Mouse (Mus musculus) CH12.LX (cell line): ENCODE measurements around the gene Hck. TPM values are rescaled to one million over a fixed set of nuclear protein-coding genes. Genes with fewer than 3 reads are reported as not detected.

ENCODE experiments used
- DNase-seq: peaks from one replicate; pipeline ENCODE4 v3.0.0-alpha.2; 2013; ENCODE audit errors: extremely low read depth
- H3K27ac ChIP-seq: 2 replicates; pipeline ENCODE4 v1.5.1; 2012; ENCODE audit warnings: low read depth, mild to moderate bottlenecking, control low read depth, moderate library complexity; ENCODE audit not compliant: insufficient read depth
- H3K27me3 ChIP-seq: replicated peaks from 2 replicates; pipeline ENCODE3; 2012; ENCODE audit warnings: inconsistent platforms
- H3K36me3 ChIP-seq, 2 experiments: replicated peaks in 1 of 2; 2 replicates each; pipeline versions ENCODE3 to v1.6.1; 2012; ENCODE audit warnings: inconsistent platforms in 1 of 2, low read length in 1 of 2, mild to moderate bottlenecking in 1 of 2, mixed read lengths in 1 of 2, moderate library complexity in 1 of 2; ENCODE audit not compliant: control insufficient read depth in 1 of 2, insufficient read depth in 1 of 2
- H3K4me1 ChIP-seq, 2 experiments: 2 replicates each; pipeline ENCODE4 v1.6.1; 2012; ENCODE audit warnings: inconsistent platforms in 1 of 2, moderate library complexity in 1 of 2; ENCODE audit not compliant: insufficient read depth in 2 of 2, control insufficient read depth in 1 of 2
- H3K4me2 ChIP-seq: 2 replicates; pipeline ENCODE4 v1.6.1; 2012; ENCODE audit warnings: low read depth, mild to moderate bottlenecking, control low read depth; ENCODE audit not compliant: poor library complexity, insufficient read depth, severe bottlenecking
- H3K4me3 ChIP-seq, 3 experiments: fragments of 150-350 bp in 1 of 3; sonication (generic) in 1 of 3; replicated peaks in 1 of 3; 2 replicates each; pipeline versions ENCODE3 to v1.5.1; 2011 to 2012; ENCODE audit warnings: low read depth in 2 of 3, low read length in 2 of 3, mild to moderate bottlenecking in 2 of 3, moderate library complexity in 2 of 3, control low read depth in 1 of 3, improper control_type of control experiment in 1 of 3, inconsistent platforms in 1 of 3, mixed read lengths in 1 of 3; ENCODE audit not compliant: poor library complexity in 1 of 3
- H3K79me2 ChIP-seq: replicated peaks from 2 replicates; pipeline ENCODE4 v1.6.1; 2012; ENCODE audit warnings: mild to moderate bottlenecking, moderate library complexity; ENCODE audit not compliant: control insufficient read depth, poor library complexity, insufficient read depth, severe bottlenecking; ENCODE audit errors: extremely low read depth
- H3K9ac ChIP-seq: 2 replicates; pipeline ENCODE4 v1.6.1; 2012; ENCODE audit warnings: low read depth, mild to moderate bottlenecking, control low read depth, moderate library complexity; ENCODE audit not compliant: insufficient read depth
- H3K9me3 ChIP-seq: replicated peaks from 2 replicates; pipeline ENCODE3; 2012; ENCODE audit warnings: low read length, inconsistent platforms, mixed read lengths
- CHD2 ChIP-seq: IDR thresholded peaks from 2 replicates; pipeline ENCODE4 v1.6.1; 2011; ENCODE audit warnings: low read length, improper control_type of control experiment
- E2F4 ChIP-seq: IDR thresholded peaks from 2 replicates; pipeline ENCODE4 v1.6.1; 2011; ENCODE audit warnings: low read depth, low read length, improper control_type of control experiment; ENCODE audit not compliant: insufficient replicate concordance
- ELF1 ChIP-seq: IDR thresholded peaks from 2 replicates; pipeline ENCODE4 v1.6.1; 2014; ENCODE audit warnings: low read depth, mild to moderate bottlenecking, inconsistent platforms, low read length, improper control_type of control experiment
- ETS1 ChIP-seq: conservative IDR thresholded peaks from 2 replicates; pipeline ENCODE4 v1.6.1; 2012; ENCODE audit warnings: low read depth, mild to moderate bottlenecking, inconsistent platforms, low read length, improper control_type of control experiment, moderate library complexity
- GABPA ChIP-seq: IDR thresholded peaks from 2 replicates; pipeline ENCODE4 v1.6.1; 2012; ENCODE audit warnings: low read depth, low read length, improper control_type of control experiment, inconsistent platforms; ENCODE audit not compliant: insufficient replicate concordance
- HCFC1 ChIP-seq: IDR thresholded peaks from 2 replicates; pipeline ENCODE4 v1.6.1; 2012; ENCODE audit warnings: low read depth, mild to moderate bottlenecking, inconsistent platforms, low read length, improper control_type of control experiment
- IRF4 ChIP-seq: IDR thresholded peaks from 2 replicates; pipeline ENCODE4 v1.6.1; 2014; ENCODE audit warnings: low read depth, mild to moderate bottlenecking, inconsistent platforms, low read length, improper control_type of control experiment
- JUN ChIP-seq: IDR thresholded peaks from 2 replicates; pipeline ENCODE4 v1.6.1; 2011; ENCODE audit warnings: low read depth, mild to moderate bottlenecking, low read length, improper control_type of control experiment, moderate library complexity; ENCODE audit not compliant: insufficient read depth
- JUND ChIP-seq: conservative IDR thresholded peaks from 2 replicates; pipeline ENCODE4 v1.6.1; 2011; ENCODE audit warnings: low read depth, low read length, improper control_type of control experiment
- KAT2A ChIP-seq: IDR thresholded peaks from 2 replicates; pipeline ENCODE4 v1.6.1; 2012; ENCODE audit warnings: low read length, improper control_type of control experiment, inconsistent platforms; ENCODE audit not compliant: insufficient replicate concordance
- MAFK ChIP-seq: IDR thresholded peaks from 2 replicates; pipeline ENCODE4 v1.6.1; 2011; ENCODE audit warnings: low read length, improper control_type of control experiment; ENCODE audit not compliant: insufficient replicate concordance
- MAX ChIP-seq: IDR thresholded peaks from 2 replicates; pipeline ENCODE4 v1.6.1; 2011; ENCODE audit warnings: low read length, improper control_type of control experiment
- MEF2A ChIP-seq: IDR thresholded peaks from 2 replicates; pipeline ENCODE4 v1.6.1; 2014; ENCODE audit warnings: low read depth, mild to moderate bottlenecking, inconsistent platforms, low read length, improper control_type of control experiment, borderline replicate concordance
- MXI1 ChIP-seq: IDR thresholded peaks from 2 replicates; pipeline ENCODE4 v1.6.1; 2011; ENCODE audit warnings: mild to moderate bottlenecking, low read depth, low read length, improper control_type of control experiment
- MYC ChIP-seq: IDR thresholded peaks from 2 replicates; pipeline ENCODE4 v1.6.1; 2011; ENCODE audit warnings: low read depth, mild to moderate bottlenecking, improper control_type of control experiment, low read length
- NELFE ChIP-seq: IDR thresholded peaks from 2 replicates; pipeline ENCODE4 v1.6.1; 2011; ENCODE audit warnings: low read depth, low read length, improper control_type of control experiment
- NRF1 ChIP-seq: IDR thresholded peaks from 2 replicates; pipeline ENCODE4 v1.6.1; 2014; ENCODE audit warnings: low read depth, mild to moderate bottlenecking, inconsistent platforms, low read length, improper control_type of control experiment, moderate library complexity
- PAX5 ChIP-seq: IDR thresholded peaks from 2 replicates; pipeline ENCODE4 v1.6.1; 2012; ENCODE audit warnings: low read length, inconsistent platforms, mixed read lengths
- POLR2A ChIP-seq: IDR thresholded peaks from 2 replicates; pipeline ENCODE4 v1.6.1; 2011; ENCODE audit warnings: low read depth, mild to moderate bottlenecking, improper control_type of control experiment, low read length
- RAD21 ChIP-seq: IDR thresholded peaks from 2 replicates; pipeline ENCODE4 v1.6.1; 2011; ENCODE audit warnings: low read depth, mild to moderate bottlenecking, low read length, improper control_type of control experiment, moderate library complexity
- RCOR1 ChIP-seq: conservative IDR thresholded peaks from 2 replicates; pipeline ENCODE4 v1.6.1; 2012; ENCODE audit warnings: low read depth, mild to moderate bottlenecking, inconsistent platforms, low read length, improper control_type of control experiment
- SMC3 ChIP-seq: IDR thresholded peaks from 2 replicates; pipeline ENCODE4 v1.6.1; 2011; ENCODE audit warnings: low read depth, low read length, improper control_type of control experiment
- TBP ChIP-seq: conservative IDR thresholded peaks from 2 replicates; pipeline ENCODE4 v1.6.1; 2011; ENCODE audit warnings: low read depth, low read length, improper control_type of control experiment
- TCF12 ChIP-seq: IDR thresholded peaks from 2 replicates; pipeline ENCODE4 v1.6.1; 2014; ENCODE audit warnings: low read depth, mild to moderate bottlenecking, inconsistent platforms, low read length, improper control_type of control experiment
- UBTF ChIP-seq: IDR thresholded peaks from 2 replicates; pipeline ENCODE4 v1.6.1; 2012; ENCODE audit warnings: low read depth, mild to moderate bottlenecking, inconsistent platforms, low read length, improper control_type of control experiment, moderate library complexity
- USF1 ChIP-seq: IDR thresholded peaks from 2 replicates; pipeline ENCODE4 v1.6.1; 2014; ENCODE audit warnings: low read depth, mild to moderate bottlenecking, inconsistent platforms, low read length, improper control_type of control experiment
- ZC3H11A ChIP-seq: IDR thresholded peaks from 2 replicates; pipeline ENCODE4 v1.6.1; 2012; ENCODE audit warnings: low read depth, mild to moderate bottlenecking, inconsistent platforms, low read length, improper control_type of control experiment
- ZKSCAN1 ChIP-seq: IDR thresholded peaks from 2 replicates; pipeline ENCODE4 v1.6.1; 2012; ENCODE audit warnings: low read depth, inconsistent platforms, low read length, improper control_type of control experiment, borderline replicate concordance
- ZMIZ1 ChIP-seq: IDR thresholded peaks from 2 replicates; pipeline ENCODE4 v1.6.1; 2012; ENCODE audit warnings: low read depth, mild to moderate bottlenecking, inconsistent platforms, low read length, improper control_type of control experiment
- ZNF384 ChIP-seq: IDR thresholded peaks from 2 replicates; pipeline ENCODE4 v1.6.1; 2012; ENCODE audit warnings: low read depth, low read length, improper control_type of control experiment, inconsistent platforms
- dilution Hi-C: fragments of 300-500 bp; cut with MboI; formaldehyde crosslinking; loops from 2 replicates; pipeline ENCODE4 v1.14.3; 2020; ENCODE audit warnings: low sequenced_read_pairs; ENCODE audit not compliant: extremely low pct_unique_long_range_greater_than_20kb, extremely low pct_ligation_motif_present
- in situ Hi-C: fragments of 300-500 bp; cut with MboI; formaldehyde crosslinking; loops from 3 replicates; pipeline ENCODE4 v1.14.3; 2019; ENCODE audit warnings: low sequenced_read_pairs, low pct_ligation_motif_present, low pct_unique_long_range_greater_than_20kb, mixed read lengths
- polyA plus RNA-seq: library from polyadenylated mRNA; unstranded; fragments of >175 nt; gene quantifications from 2 replicates; pipeline ENCODE4 v1.2.1, GENCODE M21; 2012; ENCODE audit warnings: low read depth; ENCODE audit not compliant: insufficient read length
- total RNA-seq, 2 experiments: library from RNA; depleted of rRNA; stranded (reverse); fragments of 300-350 nt in 1 of 2; fragments of >200 nt in 1 of 2; gene quantifications; 2 replicates each; pipeline ENCODE4 v1.2.3; 2012 to 2014

Hck gene
- total and polyA plus RNA-seq, 3 experiments: 0.08 to 0.68 (median 0.63) TPM

DNA sequence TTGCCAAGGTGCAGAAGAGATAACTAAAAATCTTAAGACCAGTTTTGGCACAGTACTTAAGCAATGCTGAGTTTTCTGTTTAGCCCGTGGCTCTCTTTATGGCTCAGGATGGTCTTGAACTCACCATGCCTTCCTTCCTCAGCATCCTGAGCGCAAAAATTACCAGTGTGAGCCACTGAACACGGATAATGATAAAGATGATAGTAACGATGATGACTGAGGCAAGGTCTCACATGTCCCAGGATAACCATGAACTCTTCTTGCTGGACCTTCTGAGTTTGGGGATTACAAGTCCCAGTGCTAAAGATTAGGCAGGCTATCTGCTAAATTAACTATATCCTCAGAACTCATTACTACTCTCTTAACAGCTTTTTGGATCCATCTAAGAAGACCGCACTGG is 51.9 kb downstream of the Hck start:
- peaks cover 2 to 17% of the 10 kb centered on the region in 2 experiments for H3K36me3 ChIP-seq
- no peak overlapping the region for H3K9ac ChIP-seq
- no peak for DNase-seq
- peaks cover 23% of the 10 kb centered on the region for H3K79me2 ChIP-seq
- no peak overlapping the region for H3K4me3 ChIP-seq
- peaks cover 4% of the 10 kb centered on the region for H3K9me3 ChIP-seq
- H3K4me1 ChIP-seq: peaks cover 2 to 33% of the 10 kb centered on the region in 2 experiments; a peak in 3 of 4 replicates
- peaks cover 2% of the 10 kb centered on the region for H3K27me3 ChIP-seq
- H3K27ac ChIP-seq: no peak overlapping the region
- no peak overlapping the region for H3K4me2 ChIP-seq
- TF ChIP-seq TBP (peak; percentile 98), KAT2A (no peak), SMC3 (no peak)
- dilution Hi-C loops (no loop called here), in situ Hi-C loops (no loop called here)

DNA sequence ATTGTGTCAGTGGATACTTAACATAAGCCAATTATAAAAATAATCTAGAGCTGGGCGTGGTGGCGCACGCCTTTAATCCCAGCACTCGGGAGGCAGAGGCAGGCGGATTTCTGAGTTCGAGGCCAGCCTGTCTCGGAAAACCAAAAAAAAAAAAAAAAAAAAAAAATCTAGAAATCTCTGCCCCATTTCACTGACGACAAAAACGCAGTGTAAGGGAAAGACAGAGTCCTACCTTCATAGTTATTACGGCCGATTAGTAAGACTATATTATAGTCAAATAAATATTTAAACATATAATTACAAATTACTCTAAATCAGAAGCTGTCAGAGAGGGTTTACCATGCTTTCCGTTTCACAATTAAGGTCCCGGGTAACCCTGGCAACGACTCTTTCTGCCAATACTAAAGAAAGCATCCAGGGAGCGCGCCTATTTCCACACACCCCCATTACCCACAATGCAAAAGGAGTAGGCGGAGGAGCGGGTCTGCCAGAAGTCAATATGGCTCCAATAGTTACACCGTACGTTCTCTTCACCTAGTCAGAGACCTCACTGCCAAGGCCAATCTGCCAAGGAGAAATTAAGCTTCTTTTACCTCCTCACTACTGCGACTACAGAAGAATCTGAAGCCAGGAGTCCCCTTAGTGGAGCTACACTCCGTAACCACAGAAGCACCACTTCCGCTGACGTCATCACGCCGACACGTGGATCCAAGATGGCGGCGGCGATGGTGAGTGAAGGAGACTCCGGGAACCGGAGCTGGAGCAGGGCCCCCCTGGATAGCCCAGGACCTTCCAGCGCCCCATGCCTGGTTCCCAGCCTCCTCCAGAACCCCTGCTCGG is 52.8 kb downstream of the Hck start, which contains the start of gene Tm9sf4:
TSS of gene Tm9sf4 (plus strand) at position 460 of the 840 bp plus-strand sequence.
- in situ Hi-C loops (no loop called here), dilution Hi-C loops (no loop called here)
- peak; percentile 95 for DNase-seq
- H3K4me3 ChIP-seq: peak within 1 kb of the TSS; percentile 70 to 89 (median 83)
- H3K36me3 ChIP-seq: peaks cover 3 to 23% of the 10 kb centered on the region in 2 experiments
- H3K4me2 ChIP-seq: peak within 1 kb of the TSS; percentile 63
- peak within 1 kb of the TSS; percentile 86 for H3K27ac ChIP-seq
- H3K9me3 ChIP-seq: peaks cover 4% of the 10 kb centered on the region
- peak within 1 kb of the TSS; percentile 70 for H3K9ac ChIP-seq
- peaks cover 2% of the 10 kb centered on the region for H3K27me3 ChIP-seq
- peaks cover 24% of the 10 kb centered on the region for H3K79me2 ChIP-seq
- H3K4me1 ChIP-seq: peaks cover 2 to 33% of the 10 kb centered on the region in 2 experiments; a peak in 3 of 4 replicates
- TF ChIP-seq ZNF384 (peak; percentile 88), NELFE (peak; percentile 85), UBTF (no peak), RCOR1 (no peak), MAFK (no peak), MXI1 (peak; percentile 94), JUND (peak; percentile 86), MEF2A (no peak), IRF4 (peak; percentile 34), POLR2A (peak; percentile 89), E2F4 (peak; percentile 84; the same call in 1 of the 2 replicates), GABPA (no peak; the same call in 1 of the 2 replicates), KAT2A (peak; percentile 73; the same call in 1 of the 2 replicates), ELF1 (peak; percentile 90), ETS1 (no peak), TCF12 (peak; percentile 90), ZKSCAN1 (no peak), ZMIZ1 (peak; percentile 53; the same call in 1 of the 2 replicates), USF1 (peak; percentile 70), ZC3H11A (no peak), MAX (peak; percentile 92), NRF1 (peak; percentile 74), MYC (peak; percentile 95), PAX5 (no peak), CHD2 (no peak), TBP (peak; percentile 89), RAD21 (no peak), JUN (peak; percentile 53), HCFC1 (peak; percentile 92)
